Mouse (Mus musculus) layer of hippocampus, postnatal 14 days (tissue): ENCODE data around the gene Btg2. TPM values are rescaled to one million over a fixed set of nuclear protein-coding genes. Genes with fewer than 3 reads are reported as not detected.

Source experiments
- DNase-seq, 2 experiments: peaks; one replicate each; pipeline ENCODE4 v3.0.0; 2021 to 2022; ENCODE audit warnings: low spot score in 2 of 2, mixed read lengths in 1 of 2
- total RNA-seq, 2 experiments: library from RNA; stranded (reverse); gene quantifications; 2 replicates each; pipeline ENCODE4 v1.2.3; 2021

Gene Btg2
- total RNA-seq, 2 experiments from 2014 or later = 14.1 to 19.2 TPM

DNA sequence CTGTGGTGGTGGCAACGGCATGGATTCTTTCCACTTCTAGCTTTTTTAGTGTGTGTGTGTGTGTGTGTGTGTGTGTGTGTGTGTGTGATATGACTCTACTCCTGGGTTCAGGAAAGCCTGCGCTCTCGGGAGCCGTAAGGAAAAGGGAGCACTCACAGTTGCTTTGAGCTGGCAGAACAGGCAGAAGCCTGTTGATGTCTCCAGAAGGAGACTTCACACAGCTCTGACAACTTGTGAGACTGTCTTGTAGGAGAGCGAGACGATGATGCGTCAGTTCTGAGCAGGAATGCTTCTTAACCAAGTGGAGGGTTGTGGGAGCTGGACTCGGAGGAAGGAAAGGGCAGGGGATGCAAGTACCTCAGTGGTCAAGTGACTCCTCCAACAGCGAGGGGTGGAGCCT, 52.2 kb downstream of the Btg2 start:
- no peak for DNase-seq

DNA sequence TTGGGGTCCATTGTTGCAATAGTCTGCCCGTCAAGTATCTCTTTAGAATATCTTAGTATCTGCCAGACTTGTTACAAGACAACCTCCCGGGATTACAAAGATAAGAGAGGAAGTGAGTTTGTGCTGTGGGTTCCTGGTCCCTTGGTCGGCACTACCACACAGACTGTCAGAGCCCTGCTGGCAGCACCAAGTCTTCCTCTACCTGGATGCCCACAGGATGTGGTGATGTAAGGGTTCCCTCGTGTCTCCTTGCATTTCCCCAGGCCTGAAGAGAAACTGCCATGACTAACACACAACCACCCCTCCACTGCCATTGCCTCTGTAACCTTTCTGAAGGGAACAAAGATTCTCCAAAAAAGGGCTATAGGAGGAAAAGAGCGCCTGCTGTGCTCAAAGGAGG, 52.9 kb downstream of the Btg2 start:
- DNase-seq = no peak

Other genes with a start within 250 kb of the Btg2 start
- 1 to 10 TPM in 1 of 2 experiments, under 1 TPM in 1; 0.60 to 1.3 TPM for gene Optc, start 171.1 kb downstream of the Btg2 start, total RNA-seq
- gene Prelp, start 157.7 kb downstream of the Btg2 start, total RNA-seq = 10 to 100 TPM in 1 of 2 experiments, 1 to 10 TPM in 1; 4.6 to 10.2 TPM
- gene Fmod, start 41.9 kb downstream of the Btg2 start, total RNA-seq = 1 to 10 TPM; 3.3 to 4.5 TPM
- gene Chit1, start 32.1 kb upstream of the Btg2 start, total RNA-seq = under 1 TPM in 1 of 2 experiments, not detected in 1; 0.39 TPM
- gene Chil1, start 103.1 kb upstream of the Btg2 start, total RNA-seq = 1 to 10 TPM; 8.0 to 8.5 TPM
- under 1 TPM in 1 of 2 experiments, not detected in 1; 0.18 TPM for gene Mybph, start 114.3 kb upstream of the Btg2 start, total RNA-seq
- gene Adora1, start 156.3 kb upstream of the Btg2 start, total RNA-seq = 100 to 1,000 TPM; 213 to 218 TPM
- not detected for gene Myog, start 210.9 kb upstream of the Btg2 start, total RNA-seq